Mouse (Mus musculus) hindbrain, embryonic 15.5 days (tissue): ENCODE data around the gene Trim31. TPM values are rescaled to one million over a fixed set of nuclear protein-coding genes. Genes with fewer than 3 reads are reported as not detected.

Experiments used
- ATAC-seq: fragments of 200-750 bp; cut with Nextera tagmentation; 2 replicates; pipeline ENCODE4 v1.8.0; 2017; ENCODE audit warnings: low read depth, moderate number of reproducible peaks, moderate TSS enrichment; ENCODE audit not compliant: low FRiP score
- H3K27ac ChIP-seq: fragments of 300-500 bp; sonication (generic); replicated peaks from 2 replicates; pipeline ENCODE4 v1.5.1; 2015; ENCODE audit warnings: mild to moderate bottlenecking, inconsistent platforms
- H3K27me3 ChIP-seq: fragments of 300-500 bp; sonication (generic); 2 replicates; pipeline ENCODE4 v1.6.1; 2015; ENCODE audit warnings: control low read depth, inconsistent platforms
- H3K36me3 ChIP-seq: fragments of 300-500 bp; sonication (generic); 2 replicates; pipeline ENCODE4 v1.6.1; 2015; ENCODE audit warnings: control low read depth, inconsistent platforms
- H3K4me1 ChIP-seq: fragments of 300-500 bp; sonication (generic); replicated peaks from 2 replicates; pipeline ENCODE4 v1.6.1; 2015; ENCODE audit warnings: control low read depth, inconsistent platforms
- H3K4me2 ChIP-seq: fragments of 300-500 bp; sonication (generic); 2 replicates; pipeline ENCODE4 v1.6.1; 2015; ENCODE audit warnings: moderate library complexity, mild to moderate bottlenecking, inconsistent platforms
- H3K4me3 ChIP-seq: fragments of 300-500 bp; sonication (generic); 2 replicates; pipeline ENCODE4 v1.5.1; 2015; ENCODE audit warnings: mild to moderate bottlenecking, inconsistent platforms
- H3K9ac ChIP-seq: fragments of 300-500 bp; sonication (generic); 2 replicates; pipeline ENCODE4 v1.6.1; 2015; ENCODE audit warnings: inconsistent platforms
- H3K9me3 ChIP-seq: fragments of 300-500 bp; sonication (generic); 2 replicates; pipeline ENCODE4 v1.6.1; 2016; ENCODE audit warnings: control low read depth, inconsistent platforms
- WGBS: fragments of 180-500 bp; shearing (Covaris S2); methylation state at CpG from one replicate; pipeline ENCODE4 v1.1.7; 2015; 5-methylcytosine and 5-hydroxymethylcytosine counted together
- polyA plus RNA-seq: library from polyadenylated mRNA; unstranded; fragments of >200 nt; fragmentation: Nextera tagmentation; extraction: Ambion mirVana; gene quantifications from 2 replicates; pipeline ENCODE4 v1.2.1, GENCODE M21; 2015

Gene Trim31
- polyA plus RNA-seq, 1 experiment from 2014 or later, result not detected

DNA sequence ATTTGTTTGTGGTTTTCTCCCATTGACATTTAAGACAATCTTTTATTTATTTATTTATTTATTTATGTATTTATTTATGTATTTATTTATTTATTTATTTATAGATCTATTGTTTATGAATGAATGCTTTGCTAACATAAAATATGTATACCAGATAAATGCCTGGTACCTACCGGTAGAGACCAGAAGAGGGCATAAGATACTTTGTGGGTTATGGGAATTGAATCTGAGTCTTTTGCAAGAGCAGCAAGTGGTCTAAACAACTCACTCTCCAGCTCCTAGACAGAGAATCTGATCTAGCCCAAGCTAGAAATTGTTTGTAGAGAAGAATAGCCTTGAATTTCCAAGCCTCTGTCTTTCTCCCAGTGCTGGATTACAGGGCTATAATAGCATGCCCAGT lies 2.8 kb downstream of the Trim31 start:
- no peaks in the 10 kb centered on the region for H3K27me3 ChIP-seq
- H3K4me1 ChIP-seq, result no peaks in the 10 kb centered on the region
- H3K4me3 ChIP-seq, result no peak overlapping the region
- WGBS, result 41% methylated on average over 1 of the region's 1 CpGs
- no peak overlapping the region for H3K27ac ChIP-seq
- no peak overlapping the region for H3K9ac ChIP-seq
- no peak overlapping the region for H3K4me2 ChIP-seq
- no peaks in the 10 kb centered on the region for H3K9me3 ChIP-seq
- ATAC-seq, result no peak
- no peaks in the 10 kb centered on the region for H3K36me3 ChIP-seq

DNA sequence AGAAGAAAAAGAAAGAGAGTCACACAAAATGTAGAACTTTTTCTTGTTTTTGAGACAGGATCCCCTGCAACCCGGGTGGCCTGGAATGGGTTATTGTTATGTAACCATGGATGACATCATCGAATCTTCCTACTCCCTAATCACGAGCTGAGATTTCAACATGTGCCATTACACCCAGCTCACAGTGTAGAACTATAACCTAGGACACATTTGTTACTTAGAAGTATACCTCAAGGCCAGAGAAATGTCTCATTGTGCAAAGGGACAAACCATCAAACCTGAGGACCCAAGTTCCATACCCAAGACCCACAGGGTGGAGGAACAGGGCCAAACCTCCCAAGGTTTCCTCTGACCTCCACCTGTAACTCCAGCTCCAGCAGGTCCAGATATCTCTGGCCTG lies 5.7 kb downstream of the Trim31 start:
- no peaks in the 10 kb centered on the region for H3K9me3 ChIP-seq
- no peaks in the 10 kb centered on the region for H3K4me1 ChIP-seq
- H3K4me2 ChIP-seq, result no peak overlapping the region
- 80% methylated on average over 3 of the region's 3 CpGs for WGBS
- no peaks in the 10 kb centered on the region for H3K36me3 ChIP-seq
- H3K27me3 ChIP-seq, result no peaks in the 10 kb centered on the region
- H3K9ac ChIP-seq, result no peak overlapping the region
- ATAC-seq, result no peak
- no peak overlapping the region for H3K4me3 ChIP-seq
- no peak overlapping the region for H3K27ac ChIP-seq

- Histone ChIP-seq H3K4me3 (no peak overlapping the region), H3K9me3 (no peaks in the 10 kb centered on the region), H3K4me1 (no peaks in the 10 kb centered on the region), H3K4me2 (no peak overlapping the region), H3K36me3 (no peaks in the 10 kb centered on the region), H3K27ac (no peak overlapping the region), H3K9ac (no peak overlapping the region), H3K27me3 (no peaks in the 10 kb centered on the region)
- no peak for ATAC-seq
- WGBS, result 35% methylated on average over 1 of the region's 1 CpGs
Observed at GRCm38 (mm10) chr17:36908235-36908634, 10.3 kb downstream of the Trim31 start.

GRCm38 (mm10) chr17:36909802-36910201 lies 11.9 kb downstream of the Trim31 start:
- Histone ChIP-seq H3K4me1 (no peaks in the 10 kb centered on the region), H3K9ac (no peak overlapping the region), H3K27me3 (no peaks in the 10 kb centered on the region), H3K36me3 (no peaks in the 10 kb centered on the region), H3K4me2 (no peak overlapping the region), H3K27ac (no peak overlapping the region), H3K9me3 (no peaks in the 10 kb centered on the region), H3K4me3 (no peak overlapping the region)
- 62% methylated on average over 4 of the region's 4 CpGs for WGBS
- no peak for ATAC-seq

DNA sequence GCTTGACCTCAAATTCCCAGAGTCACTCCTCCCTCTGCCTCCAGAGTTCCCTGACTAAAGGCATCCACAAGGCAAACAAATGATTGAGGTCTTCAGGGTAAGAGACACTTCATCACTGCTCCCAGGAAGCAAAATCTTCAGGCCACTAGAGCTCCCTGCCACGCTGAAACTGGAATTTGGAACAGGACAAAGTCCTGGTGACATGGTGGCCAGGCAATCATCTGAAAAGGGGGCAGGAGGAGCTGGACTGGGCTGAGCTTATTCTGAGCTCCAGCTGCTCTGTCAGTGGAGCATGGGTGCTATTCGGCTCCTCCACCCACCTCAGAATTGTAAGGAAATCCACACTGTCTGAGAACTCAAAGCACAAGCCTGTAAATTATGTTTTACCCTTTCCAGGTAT lies 14.1 kb downstream of the Trim31 start:
- 81% methylated on average over 2 of the region's 2 CpGs for WGBS
- H3K36me3 ChIP-seq, result no peaks in the 10 kb centered on the region
- H3K27ac ChIP-seq, result no peak overlapping the region
- H3K9ac ChIP-seq, result no peak overlapping the region
- H3K9me3 ChIP-seq, result no peaks in the 10 kb centered on the region
- H3K4me2 ChIP-seq, result no peak overlapping the region
- H3K4me1 ChIP-seq, result no peaks in the 10 kb centered on the region
- no peak overlapping the region for H3K4me3 ChIP-seq
- no peaks in the 10 kb centered on the region for H3K27me3 ChIP-seq
- ATAC-seq, result no peak

- no peak for ATAC-seq
- no peak overlapping the region for H3K9ac ChIP-seq
- no peak overlapping the region for H3K4me3 ChIP-seq
- no peaks in the 10 kb centered on the region for H3K27me3 ChIP-seq
- H3K9me3 ChIP-seq, result no peaks in the 10 kb centered on the region
- H3K36me3 ChIP-seq, result no peaks in the 10 kb centered on the region
- H3K27ac ChIP-seq, result no peak overlapping the region
- no peaks in the 10 kb centered on the region for H3K4me1 ChIP-seq
- WGBS, result 7% methylated on average over 2 of the region's 2 CpGs
- no peak overlapping the region for H3K4me2 ChIP-seq
Observed at GRCm38 (mm10) chr17:36914108-36914507, 16.2 kb downstream of the Trim31 start.

- no peak overlapping the region for H3K9ac ChIP-seq
- H3K4me3 ChIP-seq, result no peak overlapping the region
- H3K9me3 ChIP-seq, result no peaks in the 10 kb centered on the region
- no peak overlapping the region for H3K4me2 ChIP-seq
- no peak for ATAC-seq
- H3K4me1 ChIP-seq, result no peaks in the 10 kb centered on the region
- H3K36me3 ChIP-seq, result no peaks in the 10 kb centered on the region
- no peaks in the 10 kb centered on the region for H3K27me3 ChIP-seq
- WGBS, result 13% methylated on average over 9 of the region's 9 CpGs
- H3K27ac ChIP-seq, result no peak overlapping the region
Observed at GRCm38 (mm10) chr17:36915076-36915475, 17.2 kb downstream of the Trim31 start.

DNA sequence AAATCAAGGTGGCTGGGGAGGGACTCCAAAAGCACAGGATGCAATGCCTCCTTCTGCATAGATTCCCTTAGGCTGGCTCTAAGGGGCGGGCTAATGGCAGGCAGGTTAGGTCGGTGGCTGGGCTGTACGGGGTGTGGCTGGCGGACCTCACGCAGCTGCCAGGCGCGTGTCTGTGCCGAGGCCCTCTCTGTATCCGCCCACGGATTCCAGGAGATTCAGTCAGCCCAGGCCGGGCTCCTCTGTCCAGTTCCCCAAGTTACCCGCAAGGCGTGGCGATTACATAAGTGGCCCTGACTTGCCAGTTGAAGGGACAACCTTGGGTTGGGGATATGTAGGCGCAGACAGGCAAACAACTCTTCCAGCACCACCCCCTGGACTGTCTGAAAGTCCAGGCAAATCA lies 22.3 kb downstream of the Trim31 start:
- Histone ChIP-seq H3K4me3 (no peak overlapping the region), H3K27me3 (no peaks in the 10 kb centered on the region), H3K9me3 (no peaks in the 10 kb centered on the region), H3K4me2 (no peak overlapping the region), H3K36me3 (no peaks in the 10 kb centered on the region), H3K27ac (no peak overlapping the region), H3K9ac (no peak overlapping the region), H3K4me1 (no peaks in the 10 kb centered on the region)
- no peak for ATAC-seq
- 62% methylated on average over 15 of the region's 15 CpGs for WGBS

DNA sequence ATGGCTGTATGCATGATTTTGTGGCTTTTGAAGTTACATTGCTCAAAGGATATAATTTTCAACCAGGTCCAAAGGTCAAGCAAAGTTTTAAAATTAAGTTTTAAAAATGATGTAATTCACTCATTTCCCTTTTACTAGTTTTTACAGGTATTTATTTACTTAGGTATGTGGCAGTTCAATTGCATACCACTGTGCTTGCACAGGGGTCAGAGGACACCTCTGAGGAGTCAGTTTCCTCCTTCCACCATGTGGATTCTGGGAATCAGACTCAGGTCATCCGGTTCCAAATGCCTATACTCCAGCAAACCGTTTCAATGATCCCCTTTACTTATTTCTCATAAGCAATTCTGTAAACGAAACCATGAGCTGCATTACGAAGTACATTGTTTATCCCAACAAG lies 24.8 kb downstream of the Trim31 start:
- H3K9ac ChIP-seq, result no peak overlapping the region
- no peak overlapping the region for H3K27ac ChIP-seq
- H3K27me3 ChIP-seq, result no peaks in the 10 kb centered on the region
- H3K9me3 ChIP-seq, result no peaks in the 10 kb centered on the region
- H3K4me1 ChIP-seq, result no peaks in the 10 kb centered on the region
- H3K36me3 ChIP-seq, result no peaks in the 10 kb centered on the region
- 89% methylated on average over 4 of the region's 4 CpGs for WGBS
- no peak overlapping the region for H3K4me2 ChIP-seq
- ATAC-seq, result no peak
- no peak overlapping the region for H3K4me3 ChIP-seq

DNA sequence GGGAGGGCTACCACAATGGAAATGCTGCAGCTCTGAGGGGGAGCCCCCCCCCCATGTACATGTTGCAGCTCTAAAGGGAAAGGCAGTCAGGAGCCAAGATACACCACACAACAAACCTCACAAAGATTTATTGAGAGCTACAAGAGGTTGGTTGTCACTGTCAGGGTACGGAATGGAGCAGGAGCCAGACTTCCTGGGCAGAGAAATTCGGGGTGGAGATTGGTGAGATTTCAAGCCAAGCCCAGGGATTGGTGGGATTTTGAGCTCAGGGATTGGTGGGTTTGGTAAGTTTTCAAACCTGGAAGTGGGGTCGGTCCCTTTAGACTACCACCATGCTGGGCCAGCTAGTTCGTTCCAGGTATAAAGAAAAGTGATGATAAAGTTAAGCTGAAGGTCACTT lies 25.6 kb downstream of the Trim31 start:
- H3K36me3 ChIP-seq, result no peaks in the 10 kb centered on the region
- no peak overlapping the region for H3K27ac ChIP-seq
- no peaks in the 10 kb centered on the region for H3K4me1 ChIP-seq
- no peak overlapping the region for H3K4me3 ChIP-seq
- H3K4me2 ChIP-seq, result no peak overlapping the region
- no peak overlapping the region for H3K9ac ChIP-seq
- H3K9me3 ChIP-seq, result no peaks in the 10 kb centered on the region
- WGBS, result 62% methylated on average over 4 of the region's 4 CpGs
- ATAC-seq, result no peak
- H3K27me3 ChIP-seq, result no peaks in the 10 kb centered on the region

DNA sequence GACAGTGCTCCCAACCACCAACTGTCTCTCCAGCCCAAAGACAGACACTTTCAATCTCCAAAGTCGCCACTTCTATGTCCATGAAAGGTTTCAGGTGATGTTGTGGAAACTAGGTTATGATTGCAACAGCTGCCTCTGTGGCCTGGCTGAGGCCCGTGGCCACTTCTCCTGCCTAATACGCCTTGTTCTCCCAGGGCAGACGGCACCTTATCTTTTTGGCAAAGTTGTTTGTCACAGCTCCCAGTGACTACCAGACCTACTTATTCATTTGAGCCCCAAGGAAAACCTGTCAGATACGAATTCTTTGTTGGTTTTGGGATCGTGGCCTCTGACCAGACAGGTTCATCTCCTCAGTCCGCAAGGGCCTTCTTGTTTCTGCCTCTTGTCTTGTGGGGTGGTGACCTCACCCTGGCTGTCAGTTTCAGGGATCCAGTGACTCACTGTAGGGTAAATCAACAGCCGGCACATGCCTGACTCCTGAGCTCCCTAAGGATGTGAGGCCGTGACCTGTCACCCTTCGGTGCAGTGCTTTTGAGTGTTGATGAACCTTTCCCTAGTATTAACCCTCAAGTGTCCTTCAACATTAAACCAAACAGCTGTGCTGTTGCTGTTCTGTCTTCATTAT lies 29.7 kb downstream of the Trim31 start:
- H3K9ac ChIP-seq, result no peak overlapping the region
- WGBS, result 68% methylated on average over 10 of the region's 10 CpGs
- H3K36me3 ChIP-seq, result no peaks in the 10 kb centered on the region
- no peaks in the 10 kb centered on the region for H3K9me3 ChIP-seq
- H3K4me3 ChIP-seq, result no peak overlapping the region
- H3K27ac ChIP-seq, result no peak overlapping the region
- no peaks in the 10 kb centered on the region for H3K27me3 ChIP-seq
- ATAC-seq, result no peak
- H3K4me2 ChIP-seq, result no peak overlapping the region
- H3K4me1 ChIP-seq, result no peaks in the 10 kb centered on the region

- 73% methylated on average over 12 of the region's 12 CpGs for WGBS
- ATAC-seq, result no peak
- Histone ChIP-seq H3K27me3 (no peaks in the 10 kb centered on the region), H3K4me2 (no peak overlapping the region), H3K36me3 (no peaks in the 10 kb centered on the region), H3K27ac (no peak overlapping the region), H3K4me3 (no peak overlapping the region), H3K9ac (no peak overlapping the region), H3K9me3 (no peaks in the 10 kb centered on the region), H3K4me1 (no peaks in the 10 kb centered on the region)
Observed at GRCm38 (mm10) chr17:36929236-36929932, 31.5 kb downstream of the Trim31 start.

DNA sequence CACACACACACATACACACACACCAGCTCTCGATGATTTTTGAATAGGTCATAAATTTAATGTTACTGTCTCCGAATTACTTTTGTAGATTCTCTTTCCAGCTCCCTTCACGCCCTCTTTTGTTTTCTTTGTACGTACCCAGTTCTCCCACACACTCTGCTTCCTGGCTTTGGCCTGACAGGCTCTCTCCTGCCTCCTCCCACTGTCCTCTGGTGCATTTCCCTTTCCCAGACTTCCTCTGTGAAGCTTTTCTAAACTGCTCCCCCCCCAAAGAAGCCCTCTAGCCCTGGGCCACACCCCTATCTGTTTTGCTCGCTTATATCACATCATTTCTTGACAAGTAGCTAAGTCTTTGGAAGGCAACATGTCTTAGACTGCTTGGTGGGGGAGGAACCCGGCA lies 32.3 kb downstream of the Trim31 start:
- H3K36me3 ChIP-seq, result no peaks in the 10 kb centered on the region
- H3K9me3 ChIP-seq, result no peaks in the 10 kb centered on the region
- H3K4me1 ChIP-seq, result no peaks in the 10 kb centered on the region
- H3K9ac ChIP-seq, result no peak overlapping the region
- 71% methylated on average over 6 of the region's 6 CpGs for WGBS
- no peak overlapping the region for H3K4me2 ChIP-seq
- ATAC-seq, result no peak
- no peaks in the 10 kb centered on the region for H3K27me3 ChIP-seq
- H3K27ac ChIP-seq, result no peak overlapping the region
- no peak overlapping the region for H3K4me3 ChIP-seq
